Mouse (Mus musculus) left cerebral cortex, adult 9 months (tissue): ENCODE measurements around the gene Slc25a44.
"Not testable (repeated sequence)": the region's sequence is repeated elsewhere in the genome, so short reads cannot be mapped to it uniquely, and the experiment has no call there.

ENCODE experiments used
- DNase-seq, 2 experiments: peaks; one replicate each; pipeline ENCODE4 v3.0.0; 2022; ENCODE audit warnings: low spot score in 2 of 2

Slc25a44 gene

GRCm38 (mm10) chr3:88412636-88413035, 12.3 kb downstream of the Slc25a44 start:
- no peak for DNase-seq

GRCm38 (mm10) chr3:88411681-88412080, 13.3 kb downstream of the Slc25a44 start:
- no peak for DNase-seq

- no peak for DNase-seq
Measured at GRCm38 (mm10) chr3:88410645-88411031, 14.3 kb downstream of the Slc25a44 start.

- DNase-seq = peak; percentile 86 to 89
Measured at GRCm38 (mm10) chr3:88409741-88410644, 14.9 kb downstream of the Slc25a44 start, which contains the start of gene Pmf1. Gene Pmf1, minus strand, starts transcription at chr3:88410331.

- no peak for DNase-seq
Measured at GRCm38 (mm10) chr3:88408953-88409352, 16.0 kb downstream of the Slc25a44 start.

- no peak for DNase-seq
Measured at GRCm38 (mm10) chr3:88407529-88407928, 17.4 kb downstream of the Slc25a44 start.

- peak; percentile 49 to 74 for DNase-seq
Measured at GRCm38 (mm10) chr3:88407090-88407489, 17.8 kb downstream of the Slc25a44 start.

- DNase-seq = no peak
Measured at GRCm38 (mm10) chr3:88403522-88404230, 21.3 kb downstream of the Slc25a44 start.

GRCm38 (mm10) chr3:88398666-88399065, 26.3 kb downstream of the Slc25a44 start:
- DNase-seq = no peak

GRCm38 (mm10) chr3:88395742-88396141, 29.2 kb downstream of the Slc25a44 start:
- no peak for DNase-seq

GRCm38 (mm10) chr3:88395288-88395687, 29.7 kb downstream of the Slc25a44 start:
- no peak for DNase-seq

- DNase-seq = no peak
Measured at GRCm38 (mm10) chr3:88393776-88394375, 31.1 kb downstream of the Slc25a44 start.

- no peak for DNase-seq
Measured at GRCm38 (mm10) chr3:88384364-88384763, 40.6 kb downstream of the Slc25a44 start, which contains the start of gene Bglap. Gene Bglap, minus strand, starts transcription at chr3:88384464.

GRCm38 (mm10) chr3:88382383-88382782, 42.6 kb downstream of the Slc25a44 start:
- DNase-seq = not testable (repeated sequence)

GRCm38 (mm10) chr3:88381389-88382315, 43.3 kb downstream of the Slc25a44 start:
- DNase-seq = not testable (repeated sequence)

GRCm38 (mm10) chr3:88378599-88378998, 46.3 kb downstream of the Slc25a44 start, which contains the start of gene Bglap2:
Gene Bglap2, minus strand, starts transcription at chr3:88378699.
- DNase-seq = not testable (repeated sequence)

GRCm38 (mm10) chr3:88376644-88377043, 48.3 kb downstream of the Slc25a44 start:
- not testable (repeated sequence) for DNase-seq

- not testable (repeated sequence) for DNase-seq
Measured at GRCm38 (mm10) chr3:88375750-88376626, 49.0 kb downstream of the Slc25a44 start.

GRCm38 (mm10) chr3:88372643-88373042, 52.3 kb downstream of the Slc25a44 start, which contains the start of gene Bglap3:
Gene Bglap3, minus strand, starts transcription at chr3:88372743.
- DNase-seq = not testable (repeated sequence)

- DNase-seq = not testable (repeated sequence)
Measured at GRCm38 (mm10) chr3:88368511-88368910, 56.4 kb downstream of the Slc25a44 start.
